Mouse (Mus musculus) natural killer cell, adult 2 months (primary cell): ENCODE results near the gene Hydin.

Source experiments
- DNase-seq, 2 experiments: peaks; one replicate each; pipeline ENCODE4 v3.0.0; 2022; ENCODE audit warnings: low spot score in 2 of 2

Hydin gene

DNA sequence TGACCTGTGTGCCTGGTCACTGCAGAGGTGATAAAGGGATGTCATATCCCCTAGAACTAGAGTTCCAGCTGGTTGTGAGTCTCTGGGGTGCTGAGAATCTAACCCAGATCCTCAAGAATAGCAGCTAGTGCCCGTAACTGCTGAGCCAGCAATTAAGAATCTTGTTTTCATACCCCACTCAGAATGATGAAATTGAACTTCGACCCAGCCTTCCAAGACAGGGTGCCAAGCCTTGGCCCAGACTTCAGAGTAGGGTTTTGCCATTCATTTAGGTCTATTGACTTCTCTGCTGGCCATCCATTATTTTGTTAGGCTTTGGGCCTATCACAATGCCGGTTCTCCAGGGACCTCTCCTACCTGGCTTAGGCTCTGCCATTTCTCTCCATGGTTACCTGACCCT, 367.0 kb downstream of the Hydin start:
- no peak for DNase-seq

DNA sequence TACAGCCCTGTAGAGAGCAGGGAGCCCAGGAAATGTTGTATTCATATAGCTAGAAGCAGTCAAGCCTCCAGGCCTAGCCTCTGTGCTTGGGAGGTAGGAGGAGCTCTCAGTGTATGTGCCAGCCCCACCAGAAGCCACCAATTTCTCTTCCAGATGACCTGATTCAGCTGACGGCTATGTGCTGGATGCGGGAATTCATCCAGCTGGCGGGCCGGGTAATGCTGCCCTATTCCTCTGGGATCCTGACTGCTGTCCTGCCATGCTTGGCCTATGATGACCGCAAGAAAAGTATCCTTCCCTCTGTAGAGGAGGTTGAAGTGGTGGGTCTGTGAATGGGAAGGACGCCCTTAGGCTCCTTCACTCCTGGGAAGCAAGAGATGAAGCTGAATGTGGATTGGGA, 369.4 kb downstream of the Hydin start:
- DNase-seq, result no peak

DNA sequence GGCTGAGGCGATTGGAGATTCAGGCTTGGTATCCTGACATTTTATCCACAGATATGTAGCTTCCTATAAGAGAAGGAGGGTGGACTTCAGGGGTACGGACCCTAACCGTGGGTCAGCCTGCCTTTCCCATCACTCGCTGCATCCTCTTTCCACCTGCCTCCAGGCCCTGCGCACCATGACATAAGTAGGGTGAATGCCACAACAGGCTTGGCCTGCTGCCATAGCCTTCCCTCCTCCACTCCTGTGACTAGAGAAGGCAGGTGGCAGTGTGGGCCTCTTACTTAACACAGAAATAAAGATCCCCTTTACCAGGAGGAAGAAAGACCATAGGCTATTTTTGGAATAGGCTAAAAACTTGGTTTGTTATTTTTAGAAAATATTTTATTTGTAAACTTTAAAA, 375.6 kb downstream of the Hydin start:
- no peak for DNase-seq

DNA sequence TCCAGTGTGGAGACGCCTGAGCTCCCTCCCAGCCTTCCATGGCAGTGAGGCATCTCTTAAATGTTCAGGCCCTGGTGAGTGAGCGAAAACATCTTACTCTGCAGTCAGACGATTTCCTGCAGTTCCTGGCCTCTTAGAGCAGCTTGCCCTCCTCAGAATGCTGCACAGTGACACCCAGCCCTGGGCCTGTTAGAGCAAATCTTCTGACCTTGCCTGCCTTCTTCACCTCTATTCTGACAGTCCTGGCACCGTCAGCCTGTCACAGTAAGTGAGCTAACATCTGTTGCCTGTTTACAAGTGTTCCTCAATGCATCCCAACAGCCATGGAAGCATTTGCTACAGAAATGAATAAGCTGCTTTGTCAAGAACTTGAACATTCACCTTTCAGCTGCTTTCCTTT, 376.4 kb downstream of the Hydin start:
- DNase-seq, result no peak

DNA sequence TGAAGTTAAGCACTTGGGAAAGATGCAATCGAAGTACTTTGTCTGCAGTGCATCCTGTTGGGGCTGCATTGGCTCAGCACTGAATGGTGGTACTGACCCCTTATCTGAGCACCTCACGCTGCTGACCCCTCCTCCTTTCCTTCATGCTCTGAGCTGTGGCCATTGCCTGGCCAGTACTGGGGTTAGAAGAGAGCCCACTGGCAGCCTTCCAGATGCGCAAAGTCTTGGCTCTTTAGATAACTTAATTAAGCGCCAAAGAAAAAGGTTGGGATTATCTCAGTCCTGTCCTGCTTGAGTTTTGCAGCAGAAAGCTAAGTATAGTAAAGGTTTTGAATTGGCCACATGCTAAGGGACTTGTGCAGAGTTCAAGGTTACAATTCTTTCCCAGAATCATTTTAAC, 377.6 kb downstream of the Hydin start:
- DNase-seq, result no peak

DNA sequence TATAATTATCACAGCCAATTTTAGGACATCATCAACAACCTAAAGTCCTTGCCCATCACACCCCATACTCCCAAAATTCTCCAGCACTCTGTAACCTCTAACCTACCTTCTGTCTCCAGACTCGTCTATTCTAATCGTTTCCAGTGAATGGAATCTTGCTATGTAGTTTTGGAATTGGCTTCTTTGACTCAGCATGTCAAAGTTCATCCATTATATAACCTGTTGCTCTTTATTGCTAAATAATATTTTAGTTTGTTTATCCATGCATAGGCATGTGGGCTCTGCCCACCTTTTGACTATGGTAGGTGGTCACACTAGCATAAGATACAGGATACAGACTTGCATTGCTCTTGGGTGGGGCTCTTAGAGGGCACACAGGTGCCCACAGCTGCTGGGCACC, 378.1 kb downstream of the Hydin start:
- no peak for DNase-seq

DNA sequence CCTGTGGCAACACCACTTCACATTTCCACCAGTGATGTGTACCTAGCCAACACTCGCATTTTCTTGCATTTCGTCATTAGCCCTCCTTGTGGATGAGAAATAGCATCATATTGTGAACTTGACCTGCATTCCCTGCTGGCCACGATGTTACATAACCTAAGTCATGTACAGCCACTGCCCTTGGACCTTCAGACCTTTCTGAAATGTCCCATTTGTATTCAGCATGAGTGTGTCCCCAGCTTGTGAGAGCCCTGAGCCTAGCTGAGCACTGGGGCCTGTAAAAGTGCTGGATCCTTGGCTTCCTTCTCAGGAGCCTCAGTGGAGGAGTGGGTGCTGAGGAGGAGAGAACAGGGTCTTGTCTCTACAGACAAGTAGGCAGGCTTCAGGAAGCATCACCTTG, 378.6 kb downstream of the Hydin start:
- no peak for DNase-seq

DNA sequence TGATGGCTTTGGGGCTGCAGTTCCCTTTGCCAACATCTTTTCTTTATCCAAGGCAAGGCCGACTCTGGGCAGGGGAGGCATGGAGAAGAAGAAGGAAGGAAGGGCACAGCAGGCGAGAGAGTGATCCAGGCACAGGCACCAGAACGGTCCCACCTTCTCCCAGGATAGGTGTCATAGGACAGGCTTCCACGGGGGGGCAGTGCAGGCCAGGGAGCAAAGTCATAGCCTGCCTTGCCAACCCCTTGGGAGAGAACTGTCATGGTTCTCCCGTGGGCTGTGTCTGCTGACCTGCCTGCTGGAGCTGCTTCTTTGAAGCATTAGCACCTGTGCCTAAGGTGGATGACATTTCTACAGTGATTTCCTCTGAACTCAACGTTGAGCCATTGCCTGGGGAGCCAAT, 379.3 kb downstream of the Hydin start:
- no peak for DNase-seq

DNA sequence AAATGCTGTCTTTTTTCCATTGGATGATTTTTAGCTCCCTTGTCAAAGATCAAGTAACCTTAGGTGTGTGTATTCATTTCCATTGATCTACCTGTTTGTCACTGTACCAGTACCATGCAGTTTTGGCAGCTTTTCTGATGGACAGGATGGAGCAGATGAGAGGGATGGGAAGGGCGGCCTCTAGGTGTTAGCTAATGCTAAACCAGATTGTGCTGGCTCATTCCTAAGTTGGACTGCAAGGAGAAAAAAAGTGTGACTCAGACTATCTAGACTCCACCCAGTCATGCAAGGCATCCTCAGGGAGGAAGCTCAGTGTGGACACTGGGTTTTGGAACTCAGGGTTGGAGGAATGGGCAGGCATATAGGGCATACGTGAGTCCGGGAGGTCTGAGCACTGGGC, 381.8 kb downstream of the Hydin start:
- no peak for DNase-seq

DNA sequence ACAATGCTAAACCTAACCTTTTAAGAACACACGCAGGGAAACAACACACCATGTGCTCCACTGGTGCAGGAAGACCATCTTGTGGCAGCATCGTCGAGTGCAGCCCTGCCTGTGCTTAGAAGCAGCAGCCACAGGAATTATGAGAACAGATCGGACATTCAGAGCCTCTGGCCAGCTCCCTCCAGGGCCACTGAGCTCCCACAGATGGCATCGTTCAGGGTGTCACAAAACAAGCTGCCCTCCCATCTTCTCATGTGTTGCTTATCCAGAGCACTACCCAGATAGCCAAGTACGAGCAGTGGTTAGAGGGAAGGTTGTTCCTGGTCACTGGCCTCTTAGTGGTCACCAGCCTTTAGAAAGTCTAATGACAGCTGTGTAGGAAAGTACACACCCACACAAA, 382.5 kb downstream of the Hydin start:
- no peak for DNase-seq

DNA sequence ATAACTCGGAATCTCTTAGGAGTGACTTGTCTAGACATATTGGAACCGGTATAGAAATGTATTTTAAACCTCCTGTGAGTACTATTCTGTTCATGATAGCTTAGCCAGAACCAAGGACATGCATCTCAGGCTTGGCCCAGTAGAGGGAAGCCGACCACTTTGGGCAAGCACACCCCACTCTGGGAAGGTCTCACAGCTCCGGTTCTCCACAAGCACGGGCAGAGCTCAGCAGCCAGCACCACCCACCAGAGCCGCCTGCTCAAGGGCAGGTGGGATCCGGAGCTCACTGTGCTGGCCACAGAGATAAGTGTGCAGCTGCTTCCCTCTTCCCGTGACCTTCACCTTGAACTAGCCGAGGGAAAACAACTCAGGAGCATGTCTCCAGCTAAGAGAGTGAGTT, 384.1 kb downstream of the Hydin start:
- no peak for DNase-seq

DNA sequence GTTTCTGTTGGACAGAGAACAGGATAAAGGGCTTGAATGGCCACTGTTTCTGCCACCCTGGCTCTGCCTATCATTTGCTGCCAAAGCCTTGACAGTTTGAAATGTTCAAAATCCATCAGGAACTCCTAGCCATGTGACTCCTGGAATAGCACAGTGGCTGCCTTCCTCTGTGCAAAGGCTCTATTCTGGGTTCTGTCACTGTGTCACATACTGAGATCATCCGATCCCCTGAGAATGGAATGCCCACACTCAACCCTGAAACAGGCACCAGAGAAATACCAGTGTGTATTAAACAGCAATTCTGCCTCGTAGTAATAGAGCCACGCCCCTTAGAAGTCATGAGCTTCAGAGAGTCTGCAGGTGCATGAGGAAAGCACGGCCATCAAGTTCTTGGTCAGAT, 385.1 kb downstream of the Hydin start:
- DNase-seq, result no peak

DNA sequence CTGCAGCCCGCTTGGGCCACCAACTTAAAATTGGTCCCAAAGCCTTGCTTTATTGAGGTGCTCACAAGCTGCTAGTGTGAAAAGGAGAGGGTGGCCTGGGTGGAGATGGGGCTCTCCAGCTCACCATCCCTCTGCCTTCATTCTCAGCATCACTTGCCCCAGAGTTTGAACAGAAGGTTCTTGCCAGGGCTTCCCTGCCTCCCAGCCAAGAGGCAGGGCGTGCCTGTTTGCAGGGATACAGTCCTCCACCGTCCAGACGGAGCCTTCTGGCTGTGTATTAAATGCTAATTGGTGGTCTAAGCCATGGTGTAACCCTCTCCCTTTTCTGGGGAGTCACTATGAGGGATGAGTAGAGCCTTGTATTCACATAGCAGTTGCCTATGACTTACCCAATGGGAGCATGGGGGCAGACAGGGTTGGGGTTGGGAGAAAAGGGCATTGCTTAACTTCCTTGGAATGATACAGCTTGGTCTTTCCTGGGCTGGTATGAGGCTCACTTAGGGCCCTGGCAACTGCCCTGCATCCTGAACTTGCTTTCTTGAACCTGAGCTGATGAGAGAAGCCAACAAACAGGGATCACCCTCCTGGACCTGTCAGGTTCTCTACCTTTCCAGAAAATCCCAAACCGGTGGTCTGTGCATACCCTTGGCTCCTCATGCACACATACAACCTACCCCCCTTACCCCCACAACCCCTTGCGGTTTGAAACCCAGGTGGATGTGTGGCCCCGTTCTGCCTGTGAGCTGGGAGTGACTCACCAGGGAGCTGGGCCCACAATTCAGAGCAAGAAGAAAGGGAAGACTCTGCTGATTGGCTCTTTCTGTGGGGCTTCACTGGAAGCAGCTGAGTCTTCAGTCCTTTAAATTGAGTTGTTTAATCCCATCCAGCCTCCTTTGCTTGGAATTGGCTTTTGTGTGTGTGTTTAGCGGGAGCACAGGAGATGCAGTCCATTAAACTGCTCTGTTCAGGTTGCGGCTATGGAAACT, 387.6 kb downstream of the Hydin start:
- DNase-seq, result no peak

DNA sequence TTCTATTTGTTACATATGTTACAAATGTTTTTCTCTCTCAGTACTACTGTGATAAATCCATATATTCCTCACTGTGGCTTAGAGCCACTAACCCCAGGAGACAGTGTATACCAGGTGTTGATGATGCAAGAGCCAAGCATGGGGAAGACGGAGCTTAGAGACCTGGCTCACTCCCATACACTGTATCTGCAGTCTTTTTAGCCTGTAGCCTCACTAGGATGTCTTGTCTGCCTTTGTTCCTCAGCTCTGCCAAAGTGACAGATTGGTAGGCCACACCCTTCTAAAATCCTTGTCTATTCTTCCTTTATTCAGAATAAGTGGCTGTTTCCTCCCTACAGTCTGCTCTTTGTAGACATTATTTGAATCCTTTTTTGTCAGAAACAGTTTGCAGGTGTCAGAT, 389.1 kb downstream of the Hydin start:
- no peak for DNase-seq

DNA sequence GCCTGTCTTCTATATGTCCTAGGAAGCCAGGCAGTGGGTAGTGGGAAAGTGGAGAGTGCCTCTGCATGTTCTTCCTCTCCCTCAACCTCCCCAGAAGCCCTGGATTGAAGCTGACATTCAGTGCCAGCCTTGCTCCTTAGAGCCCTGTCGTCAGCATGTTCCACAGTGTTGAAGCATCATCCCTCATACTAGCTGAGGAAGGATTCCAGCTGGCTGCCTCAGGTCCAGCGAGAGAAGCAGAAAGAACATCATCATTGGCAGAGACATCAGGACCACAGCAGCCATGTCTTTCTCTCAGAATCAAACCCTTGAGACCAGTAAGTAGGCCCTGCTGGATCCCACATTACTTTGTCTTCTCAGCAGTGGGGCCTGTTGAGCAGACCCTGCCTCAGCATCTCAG, 390.9 kb downstream of the Hydin start:
- no peak for DNase-seq
